Mouse (Mus musculus): ENCODE measurements around the gene Tm6sf1. TPM values are rescaled to one million over a fixed set of nuclear protein-coding genes. Genes with fewer than 3 reads are reported as not detected.

Tm6sf1 gene
- polyA plus RNA-seq, 1 experiment from 2014 or later = 8.3 TPM

Other genes with a start within 250 kb of the Tm6sf1 start
- 16.8 and 19.1 TPM in 2 replicates for gene Homer2, start 151.5 kb upstream of the Tm6sf1 start, polyA plus RNA-seq (2015; fragmentation: Nextera tagmentation; extraction: Ambion mirVana)
- gene Ramac, start 96.1 kb upstream of the Tm6sf1 start, polyA plus RNA-seq (2015; fragmentation: Nextera tagmentation; extraction: Ambion mirVana) = 164 and 176 TPM in 2 replicates
- 49.4 and 51.0 TPM in 2 replicates for gene 3110040N11Rik, start 69.5 kb upstream of the Tm6sf1 start, polyA plus RNA-seq (2015; fragmentation: Nextera tagmentation; extraction: Ambion mirVana)
- 99.0 and 109 TPM in 2 replicates for gene Btbd1, start 29.6 kb upstream of the Tm6sf1 start, polyA plus RNA-seq (2015; fragmentation: Nextera tagmentation; extraction: Ambion mirVana)
- gene Gm10160, start 3.2 kb upstream of the Tm6sf1 start, polyA plus RNA-seq (2015; fragmentation: Nextera tagmentation; extraction: Ambion mirVana) = not detected in 2 replicates
- gene Hdgfl3, start 75.5 kb downstream of the Tm6sf1 start, polyA plus RNA-seq (2015; fragmentation: Nextera tagmentation; extraction: Ambion mirVana) = 51.8 and 54.4 TPM in 2 replicates
- gene Bnc1, start 133.3 kb downstream of the Tm6sf1 start, polyA plus RNA-seq (2015; fragmentation: Nextera tagmentation; extraction: Ambion mirVana) = 0.09 TPM in 1 of 2 replicates, not detected in the other